In genomic region chrX:102159778-102160177, GRCm38 (mm10) we compare ENCODE assay signal across 9 mouse cellular contexts. TPM values are rescaled to one million over a fixed set of nuclear protein-coding genes. Genes with fewer than 3 reads are reported as not detected.
DNase-seq lines count a peak whose midpoint lies in the region; TF ChIP-seq lines count a peak whose summit lies in the region.
"Had no signal": no experiment of that assay in that cellular context is flagged by ENCODE, and none has a peak within 500 bp of the region (broad histone marks: within the 10 kb centered on the region; RNA-seq: fewer than 3 reads in every experiment).

No protein-coding gene starts in this region.

- no peak overlapping the region for H3K4me3 ChIP-seq in heart, adult 2 months
- H3K4me3 ChIP-seq: heart, embryonic 15.5 days had no signal

- no peak overlapping the region for H3K27ac ChIP-seq in heart, adult 2 months
- H3K27ac ChIP-seq: heart, embryonic 15.5 days had no signal

- no peaks in the 10 kb centered on the region for H3K27me3 ChIP-seq in heart, adult 2 months (ENCODE audit: control insufficient read depth, insufficient read depth, low read length)
- H3K27me3 ChIP-seq: heart, embryonic 15.5 days had no signal

- no peak for TF ChIP-seq POLR2A in heart, adult 2 months (IDR thresholded peaks at IDR 0.05; ENCODE audit: insufficient read depth, low read depth, low read length)

- peak; percentile 70 for TF ChIP-seq CTCF in heart, adult 2 months (IDR thresholded peaks at IDR 0.05)

- H3K79me2 ChIP-seq in heart, adult 2 months (replicated peaks; ENCODE audit: control insufficient read depth, insufficient read depth, low read length), result no peaks in the 10 kb centered on the region

- no peaks in the 10 kb centered on the region for H3K4me1 ChIP-seq in heart, adult 2 months (ENCODE audit: control insufficient read depth, insufficient read depth, low read length)
- H3K4me1 ChIP-seq: heart, embryonic 15.5 days had no signal

- no peaks in the 10 kb centered on the region for H3K36me3 ChIP-seq in heart, adult 2 months (ENCODE audit: control insufficient read depth, insufficient read depth, low read length)
- H3K36me3 ChIP-seq: heart, embryonic 15.5 days had no signal

- H3K9ac ChIP-seq in heart, adult 2 months (ENCODE audit: low read depth, low read length), result no peak overlapping the region
- H3K9ac ChIP-seq: heart, embryonic 15.5 days had no signal

- 71% methylated on average over 2 of the region's 2 CpGs for WGBS in heart, adult 2 months

- intact Hi-C loops in heart, adult 2 months (cut with DNase I), result loop anchor here (5.0 kb wide), 1 partner anchor 318 kb away; no protein-coding TSS in a partner anchor
- intact Hi-C loops in heart, postnatal 25 days (cut with DNase I), result loop anchor here (2.0 kb wide), 2 partner anchors 29 to 319 kb away; partner anchors contain the start of gene Rps4x

- DNase-seq in heart, adult 2 months, result peak; percentile 12 to 34
- DNase-seq in heart, postnatal 25 days (ENCODE audit: low spot score), result no peak
- DNase-seq in right cerebral cortex, postnatal 4 days, result peak; percentile 9
- DNase-seq in right cerebral cortex, postnatal 25 days, result no peak
- peak; percentile 37 for DNase-seq in embryo, embryonic 10.5 days (ENCODE audit: low spot score)
- peak; percentile 44 for DNase-seq in lung, postnatal 14 days
- DNase-seq in yolk sac, embryonic 10.5 days (ENCODE audit: low spot score), result peak; percentile 36
- DNase-seq in Muller cell, postnatal 12 days (ENCODE audit: inconsistent ontology term), result no peak

- no peak for TF ChIP-seq EP300 in heart, adult 2 months (IDR thresholded peaks at IDR 0.05; ENCODE audit: insufficient read depth, low read depth, low read length)

RNA-seq across cellular contexts. Expression of gene Ercc6l, which starts 2.9 kb away (rescaled TPM):
- total RNA-seq in heart, adult 2 months (2021), result under 1 TPM; 0.34 to 0.36 TPM
- 0.10 and 0.23 TPM in 2 replicates for polyA plus RNA-seq in heart, adult 2 months (2012; rRNA removed)
- under 1 TPM; 0.42 to 0.47 TPM for total RNA-seq in heart, postnatal 25 days (2021)

RNA-seq across cellular contexts. Expression of gene Rps4x, which starts 29.4 kb away (rescaled TPM):
- total RNA-seq in heart, adult 2 months (2021), result 100 to 1,000 TPM; 560 to 757 TPM
- 348 and 596 TPM in 2 replicates for polyA plus RNA-seq in heart, adult 2 months (2012; rRNA removed)
- 100 to 1,000 TPM; 601 to 672 TPM for total RNA-seq in heart, postnatal 25 days (2021)

RNA-seq across cellular contexts. Expression of gene Pin4, which starts 40.5 kb away (rescaled TPM):
- 10 to 100 TPM; 16.4 TPM for total RNA-seq in heart, adult 2 months (2021)
- 1.8 and 5.1 TPM in 2 replicates for polyA plus RNA-seq in heart, adult 2 months (2012; rRNA removed)
- total RNA-seq in heart, postnatal 25 days (2021), result 10 to 100 TPM; 17.5 to 20.2 TPM

Comparison
In these comparisons a context has a peak if more than half of its experiments do, and no peak if none do; other contexts are left out.
1. DNase-seq: peak in heart, adult 2 months (2 of 2), right cerebral cortex, postnatal 4 days (single experiment), embryo, embryonic 10.5 days (single experiment), lung, postnatal 14 days (single experiment) and yolk sac, embryonic 10.5 days (single experiment); none in heart, postnatal 25 days (single experiment), right cerebral cortex, postnatal 25 days (single experiment) and Muller cell, postnatal 12 days (single experiment).